Comparison of ENCODE assay signal across 8 mouse cellular contexts in genomic region chr5:150020851-150021250, GRCm38 (mm10). TPM values are rescaled to one million over a fixed set of nuclear protein-coding genes. Genes with fewer than 3 reads are reported as not detected.
DNase-seq lines count a peak whose midpoint lies in the region; ATAC-seq and TF ChIP-seq lines count a peak whose summit lies in the region.

No protein-coding gene starts in this region.

- no peak overlapping the region for H3K27ac ChIP-seq in embryonic facial prominence, embryonic 10.5 days (replicated peaks)
- no peak overlapping the region for H3K27ac ChIP-seq in kidney, postnatal 0 days
- no peak overlapping the region for H3K27ac ChIP-seq in limb, embryonic 14.5 days (replicated peaks; ENCODE audit: low read depth, low read length)

- peaks cover 3% of the 10 kb centered on the region; the same call in 1 of the 2 replicates for H3K9me3 ChIP-seq in embryonic facial prominence, embryonic 10.5 days
- H3K9me3 ChIP-seq in kidney, postnatal 0 days (replicated peaks; ENCODE audit: low read length): no peaks in the 10 kb centered on the region
- no peaks in the 10 kb centered on the region for H3K9me3 ChIP-seq in limb, embryonic 14.5 days (ENCODE audit: control insufficient read depth, low read length)

- no peaks in the 10 kb centered on the region for H3K36me3 ChIP-seq in embryonic facial prominence, embryonic 10.5 days (replicated peaks)
- no peaks in the 10 kb centered on the region for H3K36me3 ChIP-seq in kidney, postnatal 0 days (ENCODE audit: insufficient read depth, low read length)
- no peaks in the 10 kb centered on the region for H3K36me3 ChIP-seq in limb, embryonic 14.5 days (ENCODE audit: control insufficient read depth, insufficient read depth, low read length)

- ATAC-seq in kidney, postnatal 0 days (replicated peaks; ENCODE audit: low FRiP score, low read depth): peak; percentile 69; the same call in 1 of the 2 replicates
- peak; percentile 78; the same call in 1 of the 2 replicates for ATAC-seq in limb, embryonic 14.5 days (ENCODE audit: low FRiP score, low read depth)

- H3K27me3 ChIP-seq in embryonic facial prominence, embryonic 10.5 days (replicated peaks; ENCODE audit: low read depth, poor library complexity, severe bottlenecking): no peaks in the 10 kb centered on the region
- no peaks in the 10 kb centered on the region for H3K27me3 ChIP-seq in kidney, postnatal 0 days (ENCODE audit: insufficient read depth, low read length)
- peaks cover 14% of the 10 kb centered on the region; the same call in 1 of the 2 replicates for H3K27me3 ChIP-seq in limb, embryonic 14.5 days (ENCODE audit: control insufficient read depth, insufficient read depth, low read length)

- no peak overlapping the region for H3K4me2 ChIP-seq in kidney, postnatal 0 days (ENCODE audit: low read length)
- H3K4me2 ChIP-seq in limb, embryonic 14.5 days (replicated peaks; ENCODE audit: low read depth, low read length, severe bottlenecking): no peak overlapping the region

- DNase-seq in 416B (ENCODE audit: low read depth): peak; percentile 64
- DNase-seq in adrenal gland, postnatal 25 days: peak; percentile 81
- peak; percentile 84 for DNase-seq in embryonic facial prominence, embryonic 10.5 days (ENCODE audit: low spot score)
- peak; percentile 56 for DNase-seq in heart, adult 9 months (ENCODE audit: low spot score in 2 of 2)
- DNase-seq in kidney, postnatal 0 days (ENCODE audit: low spot score): peak; percentile 95
- DNase-seq in limb, embryonic 14.5 days (ENCODE audit: low spot score): peak; percentile 91
- DNase-seq in natural killer cell, adult 2 months (ENCODE audit: low spot score in 2 of 2): peak; percentile 2 to 5
- peak; percentile 65 for DNase-seq in telencephalon, adult 2 months (ENCODE audit: low read depth, low spot score)

- H3K4me3 ChIP-seq in embryonic facial prominence, embryonic 10.5 days: no peak overlapping the region
- no peak overlapping the region for H3K4me3 ChIP-seq in kidney, postnatal 0 days (replicated peaks; ENCODE audit: low read depth, low read length)
- H3K4me3 ChIP-seq in limb, embryonic 14.5 days (replicated peaks; ENCODE audit: low read length): no peak overlapping the region

- no peak overlapping the region for H3K9ac ChIP-seq in kidney, postnatal 0 days (ENCODE audit: low read depth, low read length)
- no peak overlapping the region for H3K9ac ChIP-seq in limb, embryonic 14.5 days (ENCODE audit: low read depth, low read length, severe bottlenecking)

- TF ChIP-seq CTCF in kidney, postnatal 0 days (IDR thresholded peaks at IDR 0.05; ENCODE audit: low read depth): peak; percentile 99

- WGBS in embryonic facial prominence, embryonic 10.5 days: 10% methylated on average over 6 of the region's 6 CpGs
- WGBS in kidney, postnatal 0 days: 1% methylated on average over 6 of the region's 6 CpGs
- WGBS in limb, embryonic 14.5 days: 2% methylated on average over 6 of the region's 6 CpGs

- peaks cover 27% of the 10 kb centered on the region for H3K4me1 ChIP-seq in embryonic facial prominence, embryonic 10.5 days
- 0 out of 2 replicates have a peak, but pooled peaks cover 9% of the 10 kb centered on the region for H3K4me1 ChIP-seq in kidney, postnatal 0 days (replicated peaks; ENCODE audit: insufficient read depth, low read length)
- no peaks in the 10 kb centered on the region for H3K4me1 ChIP-seq in limb, embryonic 14.5 days (ENCODE audit: control insufficient read depth, insufficient read depth, low read length)

- no peak for TF ChIP-seq POLR2A in limb, embryonic 14.5 days (IDR thresholded peaks at IDR 0.05; ENCODE audit: borderline replicate concordance, extremely low read depth, insufficient read depth, insufficient read length)

RNA-seq across cellular contexts. Expression of gene Rxfp2, which starts 2.4 kb away (rescaled TPM):
- not detected in 2 replicates for total RNA-seq in adrenal gland, postnatal 25 days (2021)
- 0.21 and 0.41 TPM in 2 replicates for polyA plus RNA-seq in embryonic facial prominence, embryonic 10.5 days (2016; fragmentation: Nextera tagmentation; extraction: Ambion mirVana)
- polyA plus RNA-seq in kidney, postnatal 0 days (2015; fragmentation: Nextera tagmentation; extraction: Ambion mirVana): 0.43 and 0.46 TPM in 2 replicates
- 0.31 and 2.8 TPM in 2 replicates for polyA plus RNA-seq in limb, embryonic 14.5 days (2012; rRNA removed)
- polyA plus RNA-seq in limb, embryonic 14.5 days (2014; fragmentation: Nextera tagmentation; extraction: Ambion mirVana): 0.19 TPM in 1 of 2 replicates, not detected in the other

Comparison
In these comparisons a context has a peak if more than half of its experiments do, and no peak if none do; other contexts are left out.
1. DNase-seq: peak in every context shown above with its lines; median percentile 95 in kidney, postnatal 0 days; 91 in limb, embryonic 14.5 days; 84 in embryonic facial prominence, embryonic 10.5 days; 81 in adrenal gland, postnatal 25 days; 65 in telencephalon, adult 2 months; 64 in 416B; 56 in heart, adult 9 months; 4 in natural killer cell, adult 2 months.